Mouse (Mus musculus): Measurements from ENCODE around the gene Gatm.

DNA sequence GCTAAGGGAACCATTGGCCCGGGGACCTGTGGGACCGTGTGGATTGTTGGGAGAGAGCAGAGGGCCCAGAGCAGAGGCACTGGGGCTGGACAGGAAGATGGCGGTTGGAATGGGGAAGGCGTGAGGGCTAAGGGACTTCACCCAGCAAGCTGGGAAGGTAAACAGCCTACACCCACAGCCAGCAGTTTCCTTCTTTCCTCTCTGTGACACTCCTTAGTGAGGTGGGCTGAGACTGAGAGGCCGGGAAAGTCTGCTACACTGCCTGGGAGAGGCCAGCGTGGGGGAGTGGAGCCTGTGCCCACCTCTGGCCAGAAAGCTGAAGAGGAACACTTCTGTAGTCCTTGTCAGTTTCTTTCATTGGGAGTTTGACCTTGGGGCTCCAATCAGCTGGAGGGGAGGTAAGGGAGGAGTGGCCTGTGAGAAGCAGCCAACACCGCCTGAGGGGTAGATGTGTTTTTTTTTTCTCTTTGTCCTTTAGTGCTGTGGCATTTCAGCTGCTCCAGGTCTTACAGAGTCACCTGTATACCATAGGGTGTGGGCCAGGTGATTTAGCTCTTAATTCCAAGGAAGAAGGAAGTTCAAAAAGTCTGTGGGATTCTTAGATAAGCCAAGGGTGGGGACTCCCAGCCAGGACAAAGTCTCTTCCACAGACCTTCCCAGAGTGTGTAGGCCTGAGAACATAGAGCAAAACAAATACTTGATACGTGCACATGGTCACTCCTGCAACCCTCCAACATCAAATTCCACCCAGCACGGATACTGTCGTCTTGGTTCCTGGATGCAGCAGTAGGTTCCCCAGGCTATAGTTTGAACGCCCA is 46.8 kb upstream of the Gatm start:
- no peak for TF ChIP-seq HCFC1 (IDR thresholded peaks at IDR 0.05; ENCODE audit: borderline replicate concordance, insufficient read depth, low read length)
- no peak for TF ChIP-seq CHD2 (IDR thresholded peaks at IDR 0.05; ENCODE audit: low read depth, low read length)
- no peak for TF ChIP-seq MAFK (IDR thresholded peaks at IDR 0.05; ENCODE audit: insufficient read depth, low read depth, low read length)

All from ES-E14 (cell line).